Mouse (Mus musculus) adrenal gland, postnatal 36 days (tissue): ENCODE results near the gene Fam19a5. TPM values are rescaled to one million over a fixed set of nuclear protein-coding genes. Genes with fewer than 3 reads are reported as not detected.

ENCODE experiments used
- DNase-seq, 2 experiments: peaks; one replicate each; pipeline ENCODE4 v3.0.0; 2021; ENCODE audit warnings: mixed read lengths in 1 of 2
- long read RNA-seq, 2 experiments: library from polyadenylated mRNA; stranded (forward); transcript quantifications; one replicate each; pipeline ENCODE4 v2.0.0; 2021; ENCODE audit warnings: borderline sequencing depth in 2 of 2
- total RNA-seq, 2 experiments: library from RNA; stranded (reverse); gene quantifications; 2 replicates each; pipeline ENCODE4 v1.2.3; 2021

Gene Fam19a5
- 10 to 100 TPM in 1 of 2 experiments, 1 to 10 TPM in 1; 9.2 to 19.5 TPM for total RNA-seq
- long read RNA-seq, experiment 1, transcript Fam19a5-201 (4 exons, 2,603 nt), result major isoform, 16 of 26 reads
- long read RNA-seq, experiment 1, partial matches to known transcripts, result 9 of 26 reads
- long read RNA-seq, experiment 1, other reads (novel, unspliced or antisense), result 0 of 26 reads
- long read RNA-seq, experiment 2, partial matches to known transcripts, result 0 of 2 reads
- long read RNA-seq, experiment 2, other reads (novel, unspliced or antisense), result 1 of 2 reads

DNA sequence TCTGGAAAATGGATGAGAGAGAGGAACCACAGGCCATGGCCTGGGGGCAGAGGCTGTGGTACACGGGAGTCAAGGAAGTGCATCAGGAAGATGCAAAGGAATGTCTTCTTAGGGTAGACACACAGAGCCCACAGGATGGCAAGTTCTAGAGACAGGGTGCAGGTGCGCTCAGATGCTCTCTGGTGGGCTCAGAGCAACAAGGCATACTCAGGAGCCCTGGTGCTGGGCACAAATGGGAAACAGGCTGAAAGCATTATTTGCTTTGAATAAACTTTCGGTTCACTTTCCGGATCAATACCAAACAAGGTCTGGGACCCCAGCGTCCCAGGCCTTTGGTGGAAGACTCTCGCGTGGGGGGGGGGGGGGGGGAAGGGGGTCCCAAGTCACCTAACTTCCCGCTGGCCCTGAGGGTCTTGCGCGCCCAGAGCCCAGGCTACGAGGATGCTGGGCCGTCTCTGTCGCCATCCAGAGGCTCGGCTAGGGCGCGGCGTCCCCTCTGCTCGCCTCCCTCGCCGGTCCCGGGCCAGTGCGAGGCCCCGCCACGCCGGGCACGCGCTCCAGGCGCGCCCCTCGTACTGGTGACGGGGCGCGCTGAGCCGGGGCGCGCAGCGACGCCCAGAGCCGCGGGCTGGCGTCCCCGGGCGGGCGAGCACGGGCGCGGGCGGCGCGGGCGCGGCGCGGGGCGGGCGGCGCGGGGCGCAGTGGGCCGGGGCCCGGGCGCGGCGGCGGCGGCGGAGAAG is at the start of gene Fam19a5:
Gene Fam19a5, plus strand, starts transcription at position 701 of the 740 bp plus-strand sequence.
- DNase-seq, result no peak

DNA sequence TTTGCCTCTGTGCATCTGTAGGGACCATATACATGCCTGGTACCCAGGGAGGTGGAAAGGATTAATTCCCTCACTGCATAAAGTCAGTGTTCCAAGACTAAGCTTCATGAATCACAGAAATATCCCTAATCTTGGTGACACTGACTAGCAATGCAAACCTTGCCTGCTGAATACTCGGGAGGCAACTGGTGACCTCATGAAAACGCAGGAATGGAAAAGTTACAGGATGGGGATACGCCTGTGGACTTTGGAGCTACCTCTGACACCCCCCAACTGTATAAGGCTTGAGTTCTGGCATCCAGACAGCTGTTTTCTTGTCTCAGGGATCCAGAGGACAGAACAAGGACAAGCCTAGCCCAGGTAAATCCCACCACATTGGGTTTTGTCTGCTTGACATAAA is 42.4 kb upstream of the Fam19a5 start:
- DNase-seq, result no peak

DNA sequence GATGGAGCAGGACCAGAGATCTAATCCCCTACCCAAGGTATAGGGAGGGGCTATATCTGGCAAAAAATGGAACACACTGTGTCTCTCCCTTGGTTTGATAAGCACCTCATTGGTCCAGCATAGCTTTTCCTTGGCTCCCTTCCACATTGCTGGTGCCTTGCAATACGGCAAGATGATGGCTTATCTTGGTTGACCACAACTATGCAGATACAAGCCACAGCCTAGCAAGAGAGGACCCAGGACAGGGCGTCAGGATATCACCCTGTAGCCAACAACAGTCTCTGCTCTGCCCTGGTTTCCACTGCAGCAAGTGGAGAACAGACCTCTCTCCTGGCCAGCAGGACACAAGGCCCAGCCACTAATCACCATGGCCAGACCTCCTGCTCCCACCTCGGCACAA is 36.8 kb upstream of the Fam19a5 start:
- DNase-seq, result peak in 1 of 2 experiments; percentile 1

DNA sequence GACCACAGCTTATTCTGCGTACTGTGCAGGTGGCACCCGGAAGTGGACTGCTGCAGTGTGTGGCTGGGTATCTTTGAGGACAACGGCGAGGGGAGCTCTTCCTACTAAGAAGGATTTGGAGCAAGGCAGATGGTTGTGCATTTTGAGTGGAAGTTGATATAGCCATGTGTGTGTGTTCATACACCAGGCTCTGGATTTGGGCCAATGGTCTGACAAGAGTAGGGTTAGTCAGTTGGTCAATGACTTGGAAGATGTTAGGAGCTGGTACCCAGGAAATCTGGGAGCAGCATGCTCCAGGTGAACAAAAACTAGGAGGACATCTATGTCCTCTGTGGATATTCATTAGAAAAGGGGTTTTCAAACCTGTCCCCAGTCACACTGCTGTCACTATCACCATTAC is 33.2 kb upstream of the Fam19a5 start:
- no peak for DNase-seq

DNA sequence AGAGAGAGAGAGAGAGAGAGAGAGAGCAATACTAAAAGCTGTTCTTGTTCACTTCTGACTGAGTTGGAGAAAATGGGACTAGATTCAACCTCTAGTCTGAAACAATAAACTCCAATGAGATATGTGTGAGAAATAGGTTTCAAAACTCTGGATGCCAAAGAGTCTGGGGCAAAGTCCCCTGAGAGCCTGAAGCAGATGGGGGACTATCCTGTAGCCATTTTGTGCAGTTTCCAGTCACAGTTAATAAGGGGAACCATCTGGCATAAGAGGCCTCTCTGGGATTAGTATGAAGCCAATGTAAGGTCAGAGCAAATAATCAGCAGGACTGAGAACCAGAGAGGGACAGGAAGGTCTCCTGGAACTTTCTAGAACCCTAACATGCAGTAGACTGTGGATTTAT is 25.9 kb upstream of the Fam19a5 start:
- no peak for DNase-seq

DNA sequence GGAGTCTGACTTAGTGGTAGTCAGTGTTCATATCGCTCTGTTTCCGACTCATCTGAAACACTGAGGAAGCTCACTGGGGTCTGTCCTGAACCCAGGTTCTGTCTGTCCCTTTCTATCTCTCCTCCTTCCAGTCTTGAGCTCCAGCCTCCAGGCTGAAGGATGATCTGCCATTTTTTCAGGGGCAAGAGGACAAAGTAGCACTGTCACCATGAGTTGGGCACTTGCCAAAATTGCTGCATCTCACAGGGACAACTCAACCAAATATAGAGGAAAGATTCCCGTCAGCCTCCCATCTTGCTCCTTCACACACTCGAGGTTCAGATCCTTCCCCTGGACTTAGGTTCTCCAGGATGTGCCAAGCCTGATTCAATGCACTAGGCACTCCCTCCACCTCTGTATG is 14.8 kb upstream of the Fam19a5 start:
- DNase-seq, result no peak

DNA sequence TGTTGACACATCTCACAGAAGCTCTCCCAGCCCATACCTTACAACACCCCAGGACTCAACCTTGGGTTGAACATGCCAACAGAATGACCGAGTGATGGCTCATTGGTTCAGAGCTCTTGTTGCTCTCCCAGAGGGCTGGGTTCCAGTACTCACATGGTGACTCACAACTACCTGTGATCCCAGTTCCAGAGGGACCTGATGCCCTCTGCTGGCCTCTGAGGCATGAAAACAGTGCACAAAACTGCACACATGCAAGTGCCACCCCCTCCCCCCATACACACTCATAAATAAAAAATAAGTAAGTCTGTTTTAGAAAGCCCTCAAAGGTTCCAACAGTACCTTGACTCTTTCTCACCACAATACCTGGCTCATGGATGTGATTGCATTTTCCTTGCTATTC is 2.4 kb upstream of the Fam19a5 start:
- no peak for DNase-seq

DNA sequence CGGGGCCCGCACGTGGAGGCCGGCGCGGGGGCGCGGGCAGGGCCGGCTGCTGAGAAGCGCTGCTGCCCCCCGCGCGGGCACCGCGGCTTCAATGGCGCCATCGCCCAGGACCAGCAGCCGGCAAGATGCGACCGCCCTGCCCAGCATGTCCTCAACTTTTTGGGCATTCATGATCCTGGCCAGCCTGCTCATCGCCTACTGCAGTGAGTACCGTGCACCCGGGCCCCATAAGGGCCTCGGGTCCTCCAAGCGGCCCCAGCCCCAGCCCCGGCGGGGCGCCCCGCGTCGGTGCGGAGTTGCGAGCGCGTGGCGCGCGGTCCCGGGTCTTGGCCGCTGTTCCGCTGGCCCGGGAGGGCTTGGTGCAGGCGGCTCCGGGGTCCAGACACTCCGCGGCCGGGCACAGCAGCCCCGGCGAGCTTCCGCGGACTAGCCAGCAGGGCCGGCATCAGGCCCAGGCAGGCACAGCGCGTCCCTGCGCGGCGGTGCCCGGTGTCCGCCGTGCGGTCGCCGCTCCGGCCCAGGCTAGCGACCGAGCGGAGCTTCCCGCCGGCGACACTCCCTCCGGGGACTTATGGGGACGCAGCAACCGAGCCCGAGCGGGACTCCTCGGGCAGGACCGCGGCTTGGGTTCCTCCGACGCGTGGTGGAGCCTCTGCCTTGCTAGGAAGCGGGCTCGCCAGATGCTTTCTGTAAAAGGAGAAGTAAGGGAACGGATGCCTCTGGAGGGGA is 466 bp downstream of the Fam19a5 start:
- DNase-seq, result peak; percentile 9 to 15

DNA sequence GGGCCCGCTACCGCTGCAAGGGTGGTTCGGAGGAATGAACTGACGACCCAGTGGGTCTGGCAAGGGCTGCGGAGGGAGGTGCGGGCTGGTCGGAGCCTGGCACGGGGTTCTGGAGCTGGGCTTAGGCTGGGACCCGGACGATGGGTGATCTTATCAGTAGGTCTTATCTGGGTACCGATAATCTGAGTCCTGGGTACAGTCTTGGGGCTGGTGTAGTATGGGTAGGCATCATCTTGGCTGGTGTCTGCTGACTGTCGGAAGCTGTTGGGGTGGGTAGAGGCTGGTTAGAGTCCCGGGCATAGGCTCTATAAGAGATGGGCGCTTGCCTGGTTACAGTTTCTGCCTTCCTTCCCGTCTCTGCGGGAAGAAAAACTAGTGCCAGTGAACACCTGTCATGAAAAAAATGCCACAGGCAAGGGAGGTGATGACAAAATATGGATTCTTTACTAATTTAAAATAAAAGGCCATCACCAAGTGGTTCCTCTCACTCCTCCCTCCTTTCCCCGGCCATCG is 1.1 kb downstream of the Fam19a5 start:
- no peak for DNase-seq

DNA sequence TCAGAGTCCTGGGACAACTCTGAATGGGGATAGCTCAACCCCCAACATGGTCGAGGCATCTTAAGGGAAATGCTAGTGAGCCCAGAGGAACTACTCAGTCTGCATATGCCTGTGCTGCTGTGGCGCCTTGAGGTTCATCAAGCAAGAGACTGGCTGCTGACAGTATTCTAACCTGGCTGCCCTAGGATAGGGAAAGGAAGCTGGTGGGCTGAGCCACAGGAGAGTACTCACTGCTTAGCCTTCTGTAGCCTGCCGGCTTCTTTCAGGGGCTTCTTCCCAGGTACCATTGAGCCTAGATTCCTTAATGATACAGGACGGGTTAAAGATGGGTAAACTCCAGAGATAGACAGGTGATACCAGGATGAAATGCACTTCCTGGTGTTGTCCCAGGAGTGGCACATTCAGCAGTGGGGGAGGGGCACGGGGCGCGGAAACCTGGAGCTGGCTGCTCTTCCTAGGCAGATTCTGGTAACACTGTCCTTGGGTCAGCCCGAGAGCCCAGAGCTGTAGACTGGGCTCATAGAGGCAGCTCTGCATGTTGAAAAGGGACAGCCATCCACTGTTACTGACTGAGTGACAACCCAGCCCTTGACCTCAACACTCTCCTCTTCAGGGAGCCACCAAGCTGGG is 1.7 kb downstream of the Fam19a5 start:
- no peak for DNase-seq

DNA sequence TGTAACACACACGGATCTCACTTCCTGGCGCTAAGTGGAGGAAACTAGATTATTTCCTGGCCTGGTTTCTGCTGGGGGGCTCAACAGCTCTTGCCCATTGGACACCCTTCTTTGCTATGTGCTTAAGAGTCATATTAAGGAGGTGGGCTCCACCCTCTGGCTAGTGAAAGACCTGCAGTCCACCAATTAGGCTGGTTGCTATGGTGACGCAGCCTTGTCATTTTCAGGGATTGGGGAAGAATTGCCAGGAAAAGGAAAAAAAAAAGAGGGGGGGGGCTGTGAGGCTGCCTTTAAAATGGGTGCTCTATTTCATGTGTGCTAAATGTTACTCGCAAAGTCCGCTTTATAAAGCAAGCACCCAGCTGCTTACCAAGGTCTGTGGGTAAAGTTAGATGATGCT is 2.9 kb downstream of the Fam19a5 start:
- DNase-seq, result no peak

DNA sequence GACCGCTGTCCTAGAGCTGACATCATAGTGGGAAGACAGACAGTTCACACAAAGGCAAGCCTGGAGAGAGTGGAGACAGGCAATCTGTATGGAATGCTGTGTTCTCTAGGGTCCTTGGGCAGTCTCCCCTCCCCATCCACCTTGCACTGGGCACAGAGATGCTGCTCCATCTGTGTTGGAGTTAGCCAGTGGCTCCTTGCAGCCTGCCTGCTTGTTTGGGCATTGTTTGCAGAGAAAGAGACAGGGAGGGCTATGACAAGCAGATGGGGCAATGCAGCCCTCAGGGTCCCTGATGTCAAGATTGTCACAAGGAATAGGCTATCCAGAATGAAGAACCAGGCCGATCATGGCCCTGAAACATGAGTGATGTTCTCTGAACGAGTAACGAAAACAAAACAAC is 5.6 kb downstream of the Fam19a5 start:
- DNase-seq, result no peak

DNA sequence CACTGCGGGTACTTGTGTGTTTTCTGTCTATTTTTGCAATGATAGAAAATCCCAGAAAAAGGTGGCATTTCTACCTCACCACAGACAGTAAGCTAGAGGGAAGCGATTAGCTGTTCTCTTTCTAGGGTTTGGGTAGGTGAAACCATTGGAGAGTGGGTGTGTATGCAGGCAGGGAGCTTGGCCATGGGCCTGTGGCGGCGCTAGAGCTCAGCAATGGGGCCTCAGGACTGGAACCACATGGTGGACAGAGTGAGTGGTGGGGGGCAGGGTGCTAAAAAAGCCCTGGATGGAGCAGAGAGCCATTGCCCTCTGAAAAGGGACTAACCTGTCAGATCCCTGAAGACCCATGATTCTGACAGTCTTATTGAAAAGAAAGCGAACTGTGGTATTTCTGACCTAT is 6.7 kb downstream of the Fam19a5 start:
- no peak for DNase-seq

DNA sequence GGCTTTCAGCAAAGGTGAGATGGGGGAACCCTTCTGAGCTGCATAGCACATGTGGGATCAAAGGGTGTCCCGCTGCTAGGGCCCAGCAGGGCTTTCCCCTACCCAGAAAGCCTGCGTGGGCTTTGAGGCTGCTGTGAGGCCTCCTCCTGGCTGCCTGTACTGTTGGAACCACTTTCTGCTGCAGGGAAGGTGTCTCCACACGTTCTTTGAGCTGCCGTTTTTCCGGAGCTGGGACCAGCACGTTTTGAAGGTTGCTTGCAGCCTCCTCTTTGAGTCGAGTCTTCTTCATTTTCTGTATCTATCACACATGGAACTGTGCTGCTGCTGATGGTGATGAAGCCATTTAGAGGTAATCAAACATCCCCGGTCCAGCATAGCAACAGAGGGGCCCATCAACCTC is 7.5 kb downstream of the Fam19a5 start:
- no peak for DNase-seq

DNA sequence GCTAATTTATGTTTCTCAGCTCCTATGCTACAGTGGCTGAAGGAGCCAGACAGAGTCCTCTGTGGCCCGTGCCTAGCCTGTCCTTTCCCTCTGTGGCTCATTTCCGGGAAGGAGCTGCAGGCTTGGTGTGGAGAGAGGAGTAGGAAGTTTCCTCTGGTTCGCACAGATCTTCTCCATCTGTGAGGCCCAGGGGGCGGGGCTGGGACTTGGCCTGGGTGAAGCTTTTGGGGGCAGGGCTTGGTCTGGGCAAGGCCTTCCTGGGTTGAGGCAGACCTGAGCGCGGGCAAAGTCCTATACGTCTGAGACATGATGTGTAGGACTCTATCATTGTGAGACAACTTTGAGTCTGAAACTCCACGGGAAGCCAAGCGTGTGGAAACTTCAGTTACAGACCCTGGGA is 11.7 kb downstream of the Fam19a5 start:
- no peak for DNase-seq

DNA sequence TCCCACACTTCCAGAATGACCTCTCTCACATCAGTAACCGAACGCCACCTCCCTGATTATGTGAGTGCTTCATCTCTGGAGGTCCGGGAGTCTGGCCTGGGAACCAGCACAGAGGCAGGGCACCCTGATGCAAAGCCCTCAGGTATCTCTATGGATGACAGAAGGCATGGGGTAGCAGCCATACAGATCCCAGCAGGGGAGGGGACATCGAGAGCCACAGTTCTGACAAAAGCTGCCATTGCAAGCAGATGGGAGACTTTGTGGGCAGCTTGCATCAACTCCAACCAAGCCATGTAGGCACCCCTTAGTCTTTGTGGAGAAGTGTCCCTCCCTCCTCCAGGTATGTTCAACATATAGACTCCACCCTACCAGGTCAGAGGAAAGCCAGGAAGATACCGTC is 20.2 kb downstream of the Fam19a5 start:
- no peak for DNase-seq

DNA sequence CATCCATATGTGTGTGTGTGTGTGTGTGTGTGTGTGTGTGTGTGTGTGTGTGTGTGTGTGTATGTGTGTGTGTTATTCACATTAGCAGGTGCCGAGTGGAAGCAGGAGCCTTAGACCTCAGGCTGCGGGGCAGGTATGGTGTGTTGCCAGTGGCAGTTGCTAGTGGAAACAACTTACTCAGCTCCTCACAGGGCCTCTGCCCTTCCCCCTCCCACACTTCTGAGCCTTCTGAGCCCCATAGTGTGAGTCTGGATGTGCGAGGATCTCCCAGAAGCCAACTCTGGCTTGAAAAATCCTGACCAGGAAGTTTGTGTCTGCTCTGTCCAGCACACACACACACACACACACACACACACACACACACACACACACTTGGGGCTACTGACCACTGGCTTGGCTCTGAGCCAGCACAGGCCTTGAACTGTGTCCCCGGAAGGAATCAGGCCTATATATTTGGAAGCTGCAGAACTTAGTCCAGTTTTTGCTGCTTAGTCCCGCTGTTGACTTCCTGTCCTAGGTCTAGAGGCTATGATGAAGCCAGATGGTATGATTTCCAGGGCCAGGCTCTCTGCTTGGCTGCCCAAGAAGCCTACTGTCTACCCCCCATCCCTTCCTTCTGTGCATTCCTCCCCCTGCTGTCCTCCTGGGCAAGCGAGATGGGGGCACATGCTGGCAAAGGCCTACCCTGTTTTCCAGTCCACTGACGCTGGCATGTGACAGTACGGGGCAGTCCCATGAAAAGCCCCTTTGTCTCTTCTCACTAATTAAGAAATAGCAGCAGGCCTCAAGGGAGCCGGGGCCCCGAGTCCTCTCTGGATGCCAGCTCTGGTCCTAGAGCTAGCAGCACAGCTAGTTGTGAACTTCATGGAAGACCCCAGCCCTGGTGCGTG is 22.2 kb downstream of the Fam19a5 start:
- DNase-seq, result no peak

DNA sequence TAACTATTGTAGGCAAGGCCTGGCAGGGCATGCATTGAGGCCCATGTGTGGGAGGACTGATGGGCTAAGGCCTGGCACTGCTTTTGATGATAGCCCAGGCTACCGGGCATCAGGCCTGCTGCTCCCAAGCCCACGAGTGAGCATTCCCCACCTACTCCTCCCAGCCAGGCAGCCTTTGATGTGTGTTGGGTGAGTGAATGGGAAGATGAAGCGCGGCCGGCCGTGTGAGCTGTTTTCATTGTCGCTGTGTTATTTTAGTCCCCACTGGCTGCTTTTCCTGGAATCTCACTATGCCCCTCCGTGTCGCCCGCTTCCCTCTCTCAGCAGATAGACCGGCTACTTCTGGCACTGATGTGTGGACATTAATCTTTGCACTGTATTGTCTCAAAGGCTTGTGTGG is 26.1 kb downstream of the Fam19a5 start:
- DNase-seq, result no peak

DNA sequence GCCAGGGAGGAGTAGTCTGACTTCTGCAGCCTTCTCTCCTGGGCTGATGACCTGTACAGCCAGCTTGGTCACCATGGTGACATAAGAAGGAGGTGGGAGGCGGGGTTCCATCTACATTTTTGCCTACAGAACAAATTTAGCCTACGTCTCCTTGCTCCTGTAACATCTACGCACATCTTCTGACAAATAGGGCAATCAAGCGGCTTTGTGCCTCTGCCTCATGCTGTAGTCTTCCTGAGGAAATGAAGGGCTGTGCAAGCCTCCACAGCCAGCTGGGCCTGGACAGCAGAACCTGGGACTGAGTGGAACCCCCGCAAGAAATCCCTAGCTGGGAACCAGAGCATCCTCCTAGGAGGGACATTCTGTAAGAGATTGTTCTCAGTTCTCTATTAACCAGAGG is 35.8 kb downstream of the Fam19a5 start:
- DNase-seq, result no peak

DNA sequence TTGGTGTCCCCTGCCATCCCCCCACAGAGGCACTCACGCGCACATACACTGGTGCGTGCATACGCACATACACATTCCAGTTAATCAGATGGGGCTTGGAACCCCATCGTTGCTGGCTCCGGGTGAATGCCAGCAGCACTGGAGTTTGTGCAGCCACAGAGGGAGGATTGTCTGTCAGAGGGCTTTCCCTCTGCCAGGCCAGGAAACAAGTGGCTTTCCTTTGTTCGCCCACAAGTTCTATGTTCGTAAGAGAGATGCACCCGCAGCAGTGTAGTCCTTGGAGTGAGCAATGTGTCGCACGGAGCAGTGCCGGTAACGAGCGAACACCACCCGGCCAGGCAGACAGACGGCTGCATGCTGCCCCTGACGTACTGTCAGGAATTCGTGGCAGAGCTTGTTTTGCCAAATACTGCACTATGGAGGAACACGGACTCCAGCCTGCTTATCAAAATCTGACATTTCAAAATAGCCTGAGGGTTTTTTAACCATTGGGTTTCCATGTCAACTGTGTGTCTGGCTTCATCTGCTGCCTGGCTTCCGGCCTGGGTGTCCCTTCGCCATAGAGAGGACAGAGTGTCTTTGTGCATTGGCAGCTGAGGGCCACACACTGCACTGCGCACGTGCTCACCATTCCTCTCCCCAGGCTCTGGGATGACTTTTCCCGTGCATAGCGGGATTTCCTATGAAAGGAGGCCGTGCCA is 40.0 kb downstream of the Fam19a5 start:
- DNase-seq, result no peak

DNA sequence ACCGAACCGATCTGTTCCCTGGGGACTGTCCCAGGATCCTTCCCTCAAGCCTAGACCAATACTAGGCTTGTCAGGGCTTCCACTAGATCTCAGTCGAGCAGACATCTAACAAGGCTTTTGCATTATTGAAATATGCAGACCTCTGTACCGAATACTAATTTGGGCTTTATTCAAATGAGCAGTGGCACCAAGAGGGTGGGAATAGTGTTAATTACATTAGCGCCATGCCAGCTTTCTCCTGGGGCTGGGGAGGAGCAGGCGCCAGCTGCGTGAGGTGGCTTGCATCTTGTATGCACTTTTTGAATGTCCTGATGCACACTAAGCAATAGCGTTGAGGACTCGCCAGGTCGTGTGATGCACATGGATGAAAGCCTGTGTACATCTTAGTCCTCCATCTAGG is 46.9 kb downstream of the Fam19a5 start:
- no peak for DNase-seq
